Mouse (Mus musculus) heart, adult 2 months (tissue): ENCODE measurements around the gene Gfpt1.

Experiments used
- CTCF ChIP-seq: fragments of 200-600 bp; IDR thresholded peaks from 2 replicates; pipeline ENCODE4 v1.8.1; 2022; ENCODE audit warnings: antibody characterized with exemption, mild to moderate bottlenecking, moderate library complexity
- POLR2A ChIP-seq: fragments of 200-500 bp; IDR thresholded peaks from 2 replicates; pipeline ENCODE4 v1.6.1; 2011; ENCODE audit warnings: mild to moderate bottlenecking, low read depth, low read length, control low read depth; ENCODE audit not compliant: insufficient read depth

DNA sequence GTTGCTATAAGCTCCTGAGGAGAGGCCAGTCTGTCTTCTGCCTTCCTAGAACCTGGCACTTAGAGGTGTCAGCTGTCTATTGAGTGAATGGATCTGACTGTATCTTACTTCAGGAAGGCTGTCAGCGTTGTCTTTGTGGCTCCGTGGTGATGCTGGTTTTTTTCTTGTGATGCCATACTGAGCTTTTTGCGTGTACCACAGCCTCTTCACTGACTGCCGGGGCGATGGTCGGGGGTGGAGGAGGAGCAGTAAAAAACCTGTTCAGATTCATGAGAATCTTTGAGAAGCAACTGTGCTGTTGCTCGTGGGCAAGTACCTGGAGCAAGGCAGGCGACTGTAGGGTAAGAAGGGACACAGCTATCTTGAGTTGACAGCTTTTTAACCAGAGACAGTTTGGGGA lies 23.8 kb upstream of the Gfpt1 start:
- no peak for TF ChIP-seq CTCF
- TF ChIP-seq POLR2A = no peak
